Mouse (Mus musculus) T-cell, adult 2 months (primary cell): ENCODE results near the gene Slc25a10.
"Not testable (repeated sequence)": the region's sequence is repeated elsewhere in the genome, so short reads cannot be mapped to it uniquely, and the experiment has no call there.

ENCODE experiments used
- DNase-seq: peaks from one replicate; pipeline ENCODE4 v3.0.0; 2022; ENCODE audit warnings: low spot score

Slc25a10 gene

DNA sequence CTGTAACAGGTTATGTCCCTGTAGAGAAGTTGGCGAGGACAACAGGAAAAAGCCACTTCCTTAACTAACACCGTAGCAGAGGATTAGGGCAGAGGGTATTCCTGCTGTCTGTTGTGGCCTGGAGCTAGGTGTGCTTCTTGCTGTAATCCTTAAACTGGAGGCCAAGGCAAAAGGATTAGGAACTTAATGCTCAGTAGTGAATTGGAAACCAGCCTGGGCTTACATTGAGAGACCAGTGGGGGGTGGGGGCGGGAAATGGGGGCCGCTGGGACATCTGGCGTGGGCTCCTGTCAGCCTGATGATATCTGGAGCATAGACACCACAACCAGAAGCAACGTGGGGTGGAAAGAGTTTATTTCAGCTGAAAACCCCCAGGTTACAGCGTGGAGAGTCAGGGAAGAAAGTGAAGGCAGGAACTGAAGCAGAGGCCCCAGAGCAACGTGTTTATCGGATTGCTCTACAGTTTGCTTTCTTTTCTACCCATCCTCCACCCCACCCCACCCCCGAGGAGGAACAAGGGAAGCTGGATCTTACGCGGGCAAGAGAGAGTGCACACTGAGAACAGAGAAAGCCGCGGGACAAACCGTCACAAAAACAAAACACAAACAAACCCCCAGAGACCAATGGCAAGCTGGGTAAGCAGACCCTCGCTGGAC lies 18.9 kb downstream of the Slc25a10 start:
- DNase-seq, result peak; percentile 20

DNA sequence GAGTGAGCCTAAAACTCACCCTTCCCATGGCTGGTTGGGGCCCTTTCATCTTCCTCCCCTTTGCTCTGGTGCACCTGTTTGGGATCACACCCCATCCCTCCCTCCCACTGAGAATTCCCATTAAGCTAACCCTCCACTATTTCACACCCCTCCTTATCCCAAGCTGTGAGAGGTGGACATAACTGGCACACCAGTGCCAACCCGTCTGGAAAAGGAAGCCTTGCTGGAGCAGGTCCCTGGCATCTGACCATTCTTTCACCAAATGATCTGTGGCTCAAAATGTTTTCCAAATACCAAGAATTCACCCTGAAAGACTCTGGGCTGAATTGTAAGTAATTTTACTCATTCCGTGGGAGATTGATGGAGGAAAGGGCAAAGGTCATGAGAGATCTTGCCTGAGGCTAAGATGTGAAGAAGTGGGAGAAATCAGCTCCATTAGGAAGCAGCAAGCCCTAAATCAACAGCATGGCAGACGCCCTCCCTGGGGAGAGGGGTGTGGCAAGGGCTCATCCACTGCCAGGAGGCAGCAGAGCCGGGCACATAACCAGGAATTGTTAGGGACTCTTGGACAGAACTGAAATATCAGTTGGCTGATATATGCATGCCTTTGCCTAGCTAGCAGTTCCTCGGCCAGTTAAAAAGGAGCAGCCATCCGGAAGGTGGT lies 21.3 kb downstream of the Slc25a10 start:
- DNase-seq, result no peak

DNA sequence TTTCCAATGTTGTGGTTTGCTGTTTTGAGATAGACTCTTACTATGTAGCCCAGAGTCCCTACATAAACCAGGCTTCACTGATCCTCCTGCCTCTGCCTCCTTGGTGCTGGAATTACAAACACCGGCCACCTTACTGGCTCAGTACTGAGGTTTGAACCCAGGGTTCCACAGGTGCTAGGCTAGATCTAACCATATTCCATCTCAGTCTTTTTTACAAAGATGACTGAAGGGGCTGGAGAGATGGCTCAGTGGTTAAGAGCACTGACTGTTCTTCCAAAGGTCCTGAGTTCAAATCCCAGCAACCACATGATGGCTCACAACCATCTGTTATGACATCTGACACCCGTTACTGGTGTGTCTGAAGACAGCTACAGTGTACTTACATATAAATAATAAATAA lies 22.6 kb downstream of the Slc25a10 start:
- DNase-seq, result not testable (repeated sequence)

DNA sequence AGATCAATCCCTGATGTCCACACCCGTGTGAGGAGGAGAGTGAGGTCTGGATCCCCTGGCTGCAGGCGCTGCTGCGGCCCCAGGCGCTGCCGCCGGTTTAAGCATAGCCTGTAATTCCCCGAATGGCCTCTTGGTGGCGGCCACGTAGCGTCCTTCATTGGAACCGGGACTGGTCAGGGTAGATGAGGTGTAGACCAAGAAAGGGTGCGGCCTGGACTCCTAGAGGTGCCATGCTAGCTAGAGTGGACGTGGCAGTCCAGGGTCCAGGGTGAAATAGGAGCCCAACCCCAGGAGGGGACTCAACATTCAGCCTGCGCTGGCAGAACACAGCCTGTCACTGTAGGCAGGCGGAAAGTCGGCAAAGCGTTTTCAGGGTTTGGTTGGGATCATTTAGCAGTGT lies 24.0 kb downstream of the Slc25a10 start:
- DNase-seq, result peak; percentile 77

DNA sequence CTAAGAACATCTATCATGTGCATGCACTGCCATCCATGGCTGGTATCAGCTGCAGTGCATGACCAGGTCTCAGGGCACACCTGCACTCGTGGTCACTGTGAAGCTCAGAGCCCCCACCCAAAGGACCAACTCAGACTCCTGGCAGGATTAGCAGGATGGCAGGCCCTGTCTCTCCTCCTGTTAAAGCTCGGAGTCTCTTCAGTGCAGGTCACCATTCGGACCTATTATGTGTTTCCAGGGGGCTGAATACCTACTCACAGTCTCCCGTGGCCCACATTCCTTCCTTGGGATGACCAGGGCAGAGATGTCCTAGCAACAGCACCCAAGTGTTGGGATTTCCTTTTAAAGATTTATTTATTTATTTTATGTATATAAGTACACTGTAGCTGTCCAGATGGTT lies 25.5 kb downstream of the Slc25a10 start:
- no peak for DNase-seq

DNA sequence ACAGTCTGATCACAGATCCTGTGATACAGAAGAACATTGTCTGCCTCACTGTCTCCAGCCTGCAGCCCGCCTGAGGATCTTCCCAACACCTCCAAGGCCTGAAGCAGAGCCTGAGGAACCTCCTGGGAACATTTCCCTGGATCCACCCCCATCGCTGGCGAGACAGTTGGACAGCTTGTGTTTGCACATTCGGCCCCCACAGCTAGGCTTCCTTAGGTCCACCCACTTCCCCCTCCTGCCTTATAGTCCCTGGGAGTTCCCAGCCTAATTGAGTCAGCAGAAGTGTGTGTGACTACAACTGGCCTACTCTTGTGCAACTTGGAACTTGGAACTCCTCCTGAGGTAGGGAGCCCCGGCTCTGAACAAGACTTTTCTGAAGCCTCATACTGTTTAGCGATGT lies 26.4 kb downstream of the Slc25a10 start:
- no peak for DNase-seq

DNA sequence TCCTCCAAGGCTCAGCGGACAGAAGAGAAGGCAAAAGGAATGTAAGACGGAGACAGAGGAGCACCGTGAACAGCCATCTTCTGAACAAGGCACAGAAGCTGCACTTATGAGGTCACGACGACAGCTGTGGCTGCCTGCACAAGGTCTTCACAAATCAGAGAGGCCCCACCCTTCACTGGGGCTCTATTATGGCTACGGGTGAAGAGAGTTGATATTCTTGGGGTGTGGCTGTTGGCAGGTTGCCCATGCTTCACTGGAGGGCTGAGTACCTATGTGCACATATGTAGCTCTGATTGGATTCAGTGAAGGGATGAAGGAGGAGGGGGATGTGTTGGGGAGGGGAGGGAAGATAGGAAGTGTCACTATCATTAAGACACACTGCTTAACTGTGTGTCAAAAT lies 26.9 kb downstream of the Slc25a10 start:
- DNase-seq, result no peak

DNA sequence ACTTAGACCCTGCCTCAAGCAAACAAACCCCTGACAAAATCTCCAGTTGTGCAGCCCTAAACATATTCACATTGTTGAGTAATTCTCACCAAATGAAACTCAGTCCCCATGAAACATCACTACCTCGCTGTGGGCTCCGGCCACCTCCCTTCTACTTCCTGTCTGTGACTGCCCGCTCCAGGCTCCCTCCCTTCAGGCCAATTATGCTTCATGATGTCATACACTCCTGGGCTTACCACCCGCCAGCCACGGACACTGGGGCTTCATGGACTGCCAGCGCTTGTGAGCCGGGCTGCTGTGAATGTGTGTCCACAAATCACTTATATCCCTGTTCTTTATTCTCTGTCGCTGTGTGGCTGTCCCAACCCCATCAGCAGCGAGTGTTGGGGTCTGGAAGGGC lies 28.1 kb downstream of the Slc25a10 start:
- DNase-seq, result peak; percentile 9

DNA sequence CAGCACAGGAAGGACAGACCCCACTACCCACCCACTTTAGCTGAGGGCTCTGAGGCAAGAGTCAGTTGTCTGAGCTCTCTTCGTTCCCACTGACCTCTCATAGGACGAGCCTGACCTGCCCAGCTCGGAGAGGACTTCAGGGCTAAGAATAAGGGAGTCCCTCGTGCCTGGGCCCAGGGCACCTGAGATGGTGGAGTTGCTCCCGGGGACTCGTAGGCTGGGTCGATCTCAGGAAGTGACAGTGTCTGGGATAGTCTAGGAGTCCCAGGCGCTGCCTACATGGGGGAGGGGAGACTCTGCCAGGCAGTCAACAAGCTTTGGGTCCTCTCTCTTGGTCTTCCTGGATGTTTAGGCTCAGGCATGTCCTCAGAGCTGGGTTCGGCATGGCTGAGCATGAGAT lies 28.9 kb downstream of the Slc25a10 start:
- no peak for DNase-seq

DNA sequence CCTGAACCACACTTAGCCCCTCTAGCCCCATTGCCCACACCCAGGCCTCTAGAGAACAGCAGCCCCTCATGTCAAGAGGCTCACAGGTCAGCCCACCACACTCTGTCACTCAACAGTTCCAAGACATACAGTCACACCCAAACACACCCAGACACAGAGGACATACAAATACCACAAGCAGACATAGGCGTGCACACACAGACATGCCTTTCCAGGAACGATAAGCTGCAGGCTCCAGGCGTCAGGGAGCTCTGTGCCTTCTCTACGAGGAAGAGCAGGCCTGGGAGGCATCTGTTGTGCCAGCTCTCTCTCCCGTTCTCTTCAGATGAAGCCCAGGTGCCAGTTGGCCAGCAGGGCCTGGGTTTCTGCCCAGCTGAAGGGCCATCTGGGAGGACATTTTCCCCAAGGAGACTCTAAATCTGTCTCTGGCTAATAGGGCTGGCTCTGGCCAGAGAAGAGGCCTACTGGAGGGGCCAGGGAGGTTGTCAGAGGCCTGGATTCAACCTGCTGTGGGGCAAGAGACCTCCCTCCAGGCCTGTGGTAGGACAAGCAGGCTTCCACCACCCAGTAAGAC lies 29.4 kb downstream of the Slc25a10 start:
- DNase-seq, result no peak

DNA sequence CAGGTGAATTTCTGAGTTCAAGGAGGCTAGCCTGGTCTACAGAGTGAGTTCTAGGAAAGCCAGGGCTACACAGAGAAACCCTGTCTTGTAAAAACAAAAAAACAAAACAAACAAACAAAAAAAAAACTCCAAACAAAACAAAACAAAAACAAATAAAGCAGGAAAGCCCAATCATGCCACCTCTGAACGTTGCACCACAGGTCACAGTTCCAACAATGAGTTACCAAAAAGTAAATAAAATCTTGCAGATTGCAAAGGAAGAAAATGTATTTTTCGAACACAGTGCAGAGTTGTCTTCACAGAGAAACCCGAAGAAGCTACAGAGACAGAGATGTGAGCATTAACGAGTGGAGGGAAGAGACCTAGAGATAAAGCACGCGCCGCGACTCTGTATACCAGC lies 30.9 kb downstream of the Slc25a10 start:
- no peak for DNase-seq

DNA sequence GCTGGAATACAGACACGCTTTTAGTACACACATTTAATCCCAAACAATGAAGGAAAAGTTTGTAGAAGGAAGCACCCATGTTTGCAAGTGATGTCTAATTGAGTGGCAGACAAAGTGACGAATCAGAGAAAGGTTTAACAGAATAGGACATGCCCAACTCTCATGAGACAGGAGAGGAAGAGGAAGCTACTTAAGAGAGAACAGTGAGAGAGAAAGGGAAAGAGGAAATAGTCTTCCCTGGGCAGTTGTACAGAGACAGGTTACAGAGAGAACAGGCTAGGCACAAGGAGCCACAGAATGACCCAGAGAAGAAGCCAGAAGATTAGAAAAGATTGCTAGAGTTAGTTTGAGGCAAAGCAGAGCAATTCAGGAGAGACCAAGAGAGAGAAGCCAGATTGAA lies 34.3 kb downstream of the Slc25a10 start:
- DNase-seq, result no peak

DNA sequence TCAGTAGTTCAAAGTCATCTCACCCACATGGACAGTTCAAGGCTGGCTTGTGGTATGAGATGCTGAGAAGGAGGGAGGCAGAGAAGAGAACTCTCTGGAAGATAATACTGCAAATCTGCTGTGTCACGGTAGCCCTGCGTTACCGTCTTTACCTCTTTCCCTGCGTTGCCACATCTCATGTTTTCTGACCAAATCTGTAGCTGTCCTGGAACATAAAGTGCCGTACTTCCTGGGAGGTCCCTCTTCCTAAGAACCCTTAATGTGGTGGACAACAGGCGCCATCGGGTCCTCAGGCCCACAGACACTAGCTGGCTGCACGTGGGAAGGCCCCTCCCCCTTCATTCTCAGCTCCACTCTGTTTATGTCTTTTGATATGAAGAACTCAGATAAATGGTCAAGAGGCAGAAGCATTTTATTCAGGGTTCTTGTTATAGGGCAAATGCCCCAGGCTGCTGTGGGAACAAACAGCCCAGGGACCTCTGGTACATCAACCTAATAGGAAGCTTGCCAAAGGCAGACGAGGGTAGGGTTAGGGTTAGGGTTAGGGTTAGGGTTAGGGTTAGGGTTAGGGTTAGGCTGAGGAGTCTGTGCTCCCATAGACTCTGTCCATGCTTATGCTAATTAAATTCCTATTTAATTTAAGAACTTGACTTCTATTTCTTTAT lies 36.2 kb downstream of the Slc25a10 start:
- DNase-seq, result no peak

DNA sequence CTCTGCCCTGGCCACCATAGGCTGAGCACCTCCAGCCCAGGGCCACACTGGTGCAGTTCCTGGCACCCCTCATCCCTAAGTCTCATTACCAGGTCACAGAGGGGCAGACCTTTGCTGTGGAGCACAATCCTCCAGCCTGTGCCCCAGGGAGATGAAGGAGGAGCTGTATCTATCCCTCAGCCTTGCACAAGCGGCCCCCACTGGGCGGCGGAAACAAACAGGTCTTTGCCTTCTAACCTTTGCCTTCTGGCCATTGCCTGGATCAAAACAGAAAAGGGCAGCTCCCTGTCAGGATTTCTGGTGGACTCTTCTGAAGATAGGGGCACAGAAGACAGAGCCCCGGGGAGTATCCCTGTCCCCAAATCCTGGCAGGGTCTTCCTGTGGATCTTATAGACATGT lies 37.3 kb downstream of the Slc25a10 start:
- DNase-seq, result no peak

DNA sequence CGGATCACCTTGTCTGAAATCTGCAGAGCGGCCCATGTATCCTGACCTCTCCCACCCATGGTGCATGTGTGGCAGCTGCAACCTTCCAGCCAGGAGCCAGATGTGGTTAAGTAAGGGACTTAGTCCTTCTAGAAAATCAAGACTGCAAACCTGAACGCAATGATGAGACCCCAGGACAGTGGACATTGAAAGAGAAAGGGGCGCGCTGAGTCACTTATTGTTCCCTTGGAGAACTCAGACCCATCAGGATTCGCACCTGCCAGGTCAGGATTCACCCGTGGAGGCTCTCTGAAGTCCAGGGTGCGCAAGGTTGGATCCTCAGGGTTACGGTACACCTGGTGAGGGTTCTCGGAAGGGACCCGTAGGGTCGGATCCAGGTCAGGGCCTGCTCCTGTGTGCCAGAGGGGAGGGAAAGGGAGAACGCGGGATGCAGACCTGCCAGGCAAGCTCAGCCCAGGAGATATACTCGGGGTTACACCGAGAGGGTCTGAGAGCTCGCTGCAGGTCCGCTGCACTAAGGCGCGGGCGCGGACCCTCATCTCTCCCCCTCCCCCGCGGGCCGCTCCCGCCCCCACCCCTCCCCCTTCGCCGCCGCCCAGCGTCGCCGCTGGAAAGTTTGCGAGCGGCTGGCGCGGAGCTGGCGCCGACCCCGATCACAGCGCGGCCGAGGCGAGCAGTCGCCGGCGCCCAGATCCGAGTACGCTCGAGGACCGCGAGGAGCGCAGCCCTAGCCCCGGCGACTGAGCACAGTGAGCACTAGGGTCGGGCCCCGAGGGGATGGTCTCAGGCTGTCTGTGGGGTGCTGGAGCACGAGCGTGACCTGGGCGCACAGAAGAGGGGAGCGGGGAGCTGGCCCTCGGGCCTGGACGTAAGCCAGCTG lies 38.7 kb downstream of the Slc25a10 start, which contains the start of gene Gcgr:
Gene Gcgr (plus strand): TSS at position 615 of the 880 bp plus-strand sequence.
- DNase-seq, result no peak

DNA sequence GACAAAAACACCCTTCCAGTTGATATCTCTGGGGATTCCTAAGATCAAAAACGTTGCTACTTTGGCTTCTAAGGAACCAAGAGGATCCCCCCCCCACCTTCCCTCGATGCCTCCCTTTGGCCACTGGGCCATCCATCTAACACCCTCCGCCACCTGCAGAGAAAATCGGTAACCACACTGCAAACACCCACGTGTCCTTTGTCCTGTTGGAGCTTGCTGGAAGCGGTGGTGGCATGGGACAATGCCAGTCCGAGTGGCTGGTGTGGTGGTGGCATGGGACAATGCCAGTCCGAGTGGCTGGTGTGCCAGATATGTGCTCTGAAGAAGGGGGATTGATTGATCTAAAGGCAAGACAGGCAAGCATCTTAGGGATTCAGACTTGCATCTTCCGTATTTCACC lies 40.0 kb downstream of the Slc25a10 start:
- no peak for DNase-seq

DNA sequence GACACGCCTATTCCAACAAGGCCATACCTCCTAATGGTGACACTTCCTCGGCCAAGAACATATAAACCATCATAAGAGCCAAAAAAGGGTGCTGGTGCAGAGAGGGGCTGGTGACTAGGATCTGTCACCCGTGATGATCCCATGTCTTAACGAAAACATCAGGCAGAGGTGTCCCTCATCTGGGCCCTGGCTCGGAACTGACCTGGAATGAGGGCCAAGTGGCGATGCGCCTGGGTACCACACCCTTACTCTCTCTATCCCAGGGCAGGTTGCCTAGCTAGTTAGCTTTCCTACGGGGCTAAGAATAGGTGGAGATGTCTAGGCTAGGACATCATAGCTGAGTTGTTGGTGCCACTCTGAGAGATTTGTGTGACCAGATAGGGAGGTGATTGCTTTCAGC lies 42.5 kb downstream of the Slc25a10 start:
- DNase-seq, result no peak

DNA sequence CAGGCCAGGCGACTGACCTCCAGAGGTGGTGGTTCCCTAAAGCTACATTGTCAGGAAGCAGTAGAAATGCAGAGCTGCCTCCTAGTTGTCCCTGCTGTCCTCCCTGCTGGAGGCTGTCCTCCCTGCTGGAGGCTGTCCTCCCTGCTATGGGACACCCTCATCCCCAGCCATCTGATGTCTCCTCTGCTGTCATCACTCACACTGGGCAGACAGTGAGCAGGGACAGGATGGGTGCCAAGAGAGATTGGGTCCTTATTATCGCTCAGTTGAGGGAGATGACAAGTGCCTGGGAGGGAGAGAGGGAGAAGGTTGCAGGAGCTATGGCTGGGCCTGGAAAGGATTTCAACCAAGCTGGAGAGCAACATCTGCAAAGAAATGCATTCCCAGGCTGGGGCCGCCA lies 43.5 kb downstream of the Slc25a10 start:
- no peak for DNase-seq

DNA sequence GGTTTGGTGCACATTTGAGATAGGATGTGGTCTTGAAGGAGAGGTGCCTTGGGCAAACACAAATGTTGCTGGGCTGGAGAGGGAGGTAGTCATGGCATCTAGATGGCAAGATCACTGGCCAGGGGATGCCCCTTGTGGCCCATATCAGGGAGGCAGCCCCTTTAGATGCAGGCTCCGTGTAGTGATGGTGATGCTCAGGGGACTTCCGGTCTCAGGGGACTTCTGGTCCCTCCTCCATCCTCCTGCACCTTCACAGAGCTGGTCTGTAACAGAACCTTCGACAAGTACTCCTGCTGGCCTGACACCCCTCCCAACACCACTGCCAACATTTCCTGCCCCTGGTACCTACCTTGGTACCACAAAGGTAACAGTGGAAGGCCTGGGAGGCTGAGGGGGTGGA lies 44.2 kb downstream of the Slc25a10 start:
- DNase-seq, result no peak

DNA sequence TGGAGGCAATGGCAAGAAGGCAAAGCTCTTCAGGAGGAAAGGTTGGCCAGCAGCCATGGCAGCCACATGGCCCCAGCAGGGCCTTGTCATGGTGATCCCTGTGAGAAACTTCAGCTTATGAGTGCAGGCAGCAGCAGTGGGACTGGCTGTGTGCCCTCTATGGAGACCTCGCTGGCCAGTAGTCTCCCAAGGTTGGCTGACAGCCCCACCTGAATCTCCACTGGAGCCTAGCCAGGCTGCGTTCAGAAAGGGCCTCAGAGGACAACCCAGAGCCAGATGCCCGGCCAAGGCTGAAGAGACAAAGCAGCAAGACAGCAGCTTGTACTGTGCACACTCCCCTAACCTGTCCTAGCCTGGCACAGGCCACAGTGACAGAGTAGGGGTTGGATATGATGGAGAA lies 46.8 kb downstream of the Slc25a10 start:
- DNase-seq, result no peak

DNA sequence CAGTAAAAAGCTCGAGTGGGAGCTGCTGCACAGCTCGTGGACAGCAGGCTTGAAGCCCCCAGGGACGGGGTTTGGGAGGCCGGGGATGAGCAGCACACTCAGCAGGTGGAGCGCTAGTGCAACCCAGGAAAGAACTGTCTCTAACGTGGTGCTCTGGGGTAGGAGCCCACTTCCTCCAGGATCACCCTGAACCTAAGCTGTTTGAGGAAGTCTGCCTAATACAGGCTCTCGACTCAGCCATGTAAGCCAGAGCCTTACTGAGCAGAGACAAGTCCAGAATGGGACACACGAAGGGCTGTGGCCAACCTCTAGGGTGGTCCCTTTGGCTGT lies 47.3 kb downstream of the Slc25a10 start:
- no peak for DNase-seq

DNA sequence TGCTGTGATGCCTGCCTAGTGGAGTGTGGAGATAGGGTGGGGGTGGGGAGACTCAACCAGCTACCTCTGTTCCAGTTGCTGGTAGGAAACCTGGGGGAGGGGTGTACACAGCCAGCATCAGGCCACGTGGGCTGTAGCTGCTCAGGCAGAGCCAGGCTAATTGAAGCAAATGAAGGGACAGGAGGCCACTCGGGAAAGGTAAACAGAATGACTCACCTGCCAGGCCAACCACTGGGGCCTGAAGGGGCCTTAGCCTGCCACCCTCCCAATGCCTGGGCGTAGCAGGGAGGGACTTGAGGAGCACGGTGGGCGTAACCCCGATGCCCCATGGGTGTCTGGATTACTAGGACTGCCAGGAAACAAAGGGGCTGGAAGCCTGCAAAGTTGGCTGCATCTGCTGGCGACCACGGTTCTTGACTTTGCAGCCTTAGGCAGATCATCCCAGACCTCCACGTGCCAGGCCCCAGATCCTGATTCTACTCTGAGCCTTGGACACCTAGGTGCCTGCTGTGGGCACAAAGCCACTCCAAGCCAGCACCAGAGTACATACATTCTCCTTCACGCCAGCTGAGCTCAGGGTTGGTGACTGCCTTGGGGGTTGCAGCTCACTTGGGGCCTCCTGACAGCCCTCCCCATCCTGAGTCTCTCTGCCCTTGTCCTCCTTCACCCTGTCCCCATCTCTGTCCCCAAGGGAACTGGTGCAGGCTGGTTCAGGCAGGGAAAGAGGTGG lies 47.8 kb downstream of the Slc25a10 start:
- no peak for DNase-seq
